Mouse (Mus musculus): ENCODE results near the gene Galnt2. TPM values are rescaled to one million over a fixed set of nuclear protein-coding genes. Genes with fewer than 3 reads are reported as not detected.
A peak's percentile ranks its signal among the peaks of the same experiment; 100 is the strongest.

The Galnt2 gene
- polyA plus RNA-seq, 1 experiment from 2014 or later, result 77.9 TPM

GRCm38 (mm10) chr8:124346852-124347523, 115.8 kb downstream of the Galnt2 start:
- Histone ChIP-seq H3K4me3 (no peak overlapping the region), H3K4me2 (no peak overlapping the region), H3K4me1 (replicated peaks) (peaks cover 6% of the 10 kb centered on the region; the same call in 1 of the 2 replicates), H3K27me3 (replicated peaks) (0 out of 2 replicates have a peak, but pooled peaks cover 3% of the 10 kb centered on the region), H3K36me3 (peaks cover 37% of the 10 kb centered on the region), H3K27ac (ENCODE audit: poor library complexity, severe bottlenecking) (no peak overlapping the region), H3K9ac (no peak overlapping the region), H3K9me3 (replicated peaks) (no peaks in the 10 kb centered on the region)
- WGBS, result 37% methylated on average over 19 of the region's 19 CpGs
- peak; percentile 44; the same call in 1 of the 2 replicates for ATAC-seq (ENCODE audit: insufficient number of reproducible peaks, low FRiP score)

GRCm38 (mm10) chr8:124348087-124348486, 116.9 kb downstream of the Galnt2 start:
- Histone ChIP-seq H3K27me3 (replicated peaks) (0 out of 2 replicates have a peak, but pooled peaks cover 3% of the 10 kb centered on the region), H3K9ac (no peak overlapping the region), H3K36me3 (peaks cover 26% of the 10 kb centered on the region), H3K4me3 (no peak overlapping the region), H3K9me3 (replicated peaks) (no peaks in the 10 kb centered on the region), H3K4me2 (no peak overlapping the region), H3K27ac (ENCODE audit: poor library complexity, severe bottlenecking) (no peak overlapping the region), H3K4me1 (replicated peaks) (peaks cover 6% of the 10 kb centered on the region; the same call in 1 of the 2 replicates)
- ATAC-seq (ENCODE audit: insufficient number of reproducible peaks, low FRiP score), result no peak
- 63% methylated on average over 1 of the region's 1 CpGs for whole genome bisulfite sequencing

- no peak overlapping the region for H3K27ac ChIP-seq (ENCODE audit: poor library complexity, severe bottlenecking)
- no peak overlapping the region for H3K9ac ChIP-seq
- no peak overlapping the region for H3K4me2 ChIP-seq
- H3K4me3 ChIP-seq, result no peak overlapping the region
- ATAC-seq (ENCODE audit: insufficient number of reproducible peaks, low FRiP score), result no peak
- H3K9me3 ChIP-seq (replicated peaks), result no peaks in the 10 kb centered on the region
- WGBS, result 38% methylated on average over 7 of the region's 7 CpGs
- H3K4me1 ChIP-seq (replicated peaks), result peaks cover 6% of the 10 kb centered on the region; the same call in 1 of the 2 replicates
- H3K27me3 ChIP-seq (replicated peaks), result 0 out of 2 replicates have a peak, but pooled peaks cover 3% of the 10 kb centered on the region
- H3K36me3 ChIP-seq, result peaks cover 10% of the 10 kb centered on the region
Observed at GRCm38 (mm10) chr8:124349663-124350062, 118.5 kb downstream of the Galnt2 start.

GRCm38 (mm10) chr8:124351636-124352035, 120.4 kb downstream of the Galnt2 start:
- 65% methylated on average over 5 of the region's 5 CpGs for WGBS
- ATAC-seq (ENCODE audit: insufficient number of reproducible peaks, low FRiP score), result no peak

GRCm38 (mm10) chr8:124360911-124361310, 129.7 kb downstream of the Galnt2 start:
- no peak for ATAC-seq (ENCODE audit: insufficient number of reproducible peaks, low FRiP score)
- Histone ChIP-seq H3K4me1 (replicated peaks) (no peaks in the 10 kb centered on the region), H3K4me3 (no peak overlapping the region), H3K27ac (ENCODE audit: poor library complexity, severe bottlenecking) (no peak overlapping the region), H3K9me3 (replicated peaks) (peaks cover 10% of the 10 kb centered on the region), H3K4me2 (no peak overlapping the region), H3K36me3 (no peaks in the 10 kb centered on the region), H3K27me3 (replicated peaks) (no peaks in the 10 kb centered on the region), H3K9ac (no peak overlapping the region)
- 82% methylated on average over 3 of the region's 3 CpGs for WGBS

More at GRCm38 (mm10) chr8:124351636-124352035, 120.4 kb downstream of the Galnt2 start:
- H3K36me3 ChIP-seq, result no peaks in the 10 kb centered on the region
- no peak overlapping the region for H3K4me3 ChIP-seq
- H3K4me2 ChIP-seq, result no peak overlapping the region
- no peaks in the 10 kb centered on the region for H3K9me3 ChIP-seq (replicated peaks)
- no peak overlapping the region for H3K27ac ChIP-seq (ENCODE audit: poor library complexity, severe bottlenecking)
- no peak overlapping the region for H3K9ac ChIP-seq
- H3K27me3 ChIP-seq (replicated peaks), result 0 out of 2 replicates have a peak, but pooled peaks cover 3% of the 10 kb centered on the region
- H3K4me1 ChIP-seq (replicated peaks), result peaks cover 4% of the 10 kb centered on the region; the same call in 1 of the 2 replicates

- H3K4me1 ChIP-seq (replicated peaks), result no peaks in the 10 kb centered on the region
- no peak for ATAC-seq (ENCODE audit: insufficient number of reproducible peaks, low FRiP score)
- no peak overlapping the region for H3K4me3 ChIP-seq
- H3K9me3 ChIP-seq (replicated peaks), result peaks cover 10% of the 10 kb centered on the region
- H3K4me2 ChIP-seq, result no peak overlapping the region
- no peak overlapping the region for H3K27ac ChIP-seq (ENCODE audit: poor library complexity, severe bottlenecking)
- no peaks in the 10 kb centered on the region for H3K27me3 ChIP-seq (replicated peaks)
- no peaks in the 10 kb centered on the region for H3K36me3 ChIP-seq
- WGBS, result 78% methylated on average over 11 of the region's 11 CpGs
- H3K9ac ChIP-seq, result no peak overlapping the region
Observed at GRCm38 (mm10) chr8:124361773-124362427, 130.7 kb downstream of the Galnt2 start.

- no peak overlapping the region for H3K27ac ChIP-seq (ENCODE audit: poor library complexity, severe bottlenecking)
- no peak overlapping the region for H3K4me3 ChIP-seq
- H3K27me3 ChIP-seq (replicated peaks), result no peaks in the 10 kb centered on the region
- H3K4me2 ChIP-seq, result no peak overlapping the region
- no peak for ATAC-seq (ENCODE audit: insufficient number of reproducible peaks, low FRiP score)
- peaks cover 10% of the 10 kb centered on the region for H3K9me3 ChIP-seq (replicated peaks)
- 79% methylated on average over 7 of the region's 7 CpGs for WGBS
- no peak overlapping the region for H3K9ac ChIP-seq
- H3K36me3 ChIP-seq, result no peaks in the 10 kb centered on the region
- H3K4me1 ChIP-seq (replicated peaks), result peaks cover under 1% of the 10 kb centered on the region; the same call in 1 of the 2 replicates
Observed at GRCm38 (mm10) chr8:124362589-124362988, 131.4 kb downstream of the Galnt2 start.

GRCm38 (mm10) chr8:124363337-124363736, 132.1 kb downstream of the Galnt2 start:
- no peak for ATAC-seq (ENCODE audit: insufficient number of reproducible peaks, low FRiP score)
- Histone ChIP-seq H3K4me2 (no peak overlapping the region), H3K27ac (ENCODE audit: poor library complexity, severe bottlenecking) (no peak overlapping the region), H3K9ac (no peak overlapping the region), H3K4me3 (no peak overlapping the region), H3K9me3 (replicated peaks) (peaks cover 10% of the 10 kb centered on the region), H3K36me3 (no peaks in the 10 kb centered on the region), H3K4me1 (replicated peaks) (peaks cover 6% of the 10 kb centered on the region; the same call in 1 of the 2 replicates), H3K27me3 (replicated peaks) (no peaks in the 10 kb centered on the region)
- 93% methylated on average over 15 of the region's 15 CpGs for WGBS

- WGBS, result 19% methylated on average over 8 of the region's 8 CpGs
- Histone ChIP-seq H3K4me2 (no peak overlapping the region), H3K27me3 (replicated peaks) (no peaks in the 10 kb centered on the region), H3K4me1 (replicated peaks) (peaks cover 6% of the 10 kb centered on the region; the same call in 1 of the 2 replicates), H3K27ac (ENCODE audit: poor library complexity, severe bottlenecking) (no peak overlapping the region), H3K36me3 (no peaks in the 10 kb centered on the region), H3K4me3 (no peak overlapping the region), H3K9me3 (replicated peaks) (no peaks in the 10 kb centered on the region), H3K9ac (no peak overlapping the region)
- no peak for ATAC-seq (ENCODE audit: insufficient number of reproducible peaks, low FRiP score)
Observed at GRCm38 (mm10) chr8:124368213-124368612, 137.0 kb downstream of the Galnt2 start.

GRCm38 (mm10) chr8:124370422-124371183, 139.4 kb downstream of the Galnt2 start:
- Histone ChIP-seq H3K4me2 (no peak overlapping the region), H3K36me3 (no peaks in the 10 kb centered on the region), H3K27me3 (replicated peaks) (no peaks in the 10 kb centered on the region), H3K27ac (ENCODE audit: poor library complexity, severe bottlenecking) (no peak overlapping the region), H3K4me1 (replicated peaks) (peaks cover 18% of the 10 kb centered on the region), H3K9ac (no peak overlapping the region), H3K9me3 (replicated peaks) (no peaks in the 10 kb centered on the region), H3K4me3 (no peak overlapping the region)
- 76% methylated on average over 17 of the region's 17 CpGs for WGBS
- ATAC-seq (ENCODE audit: insufficient number of reproducible peaks, low FRiP score), result no peak
